16 mouse cellular contexts compared by ENCODE assay signal in the genomic region with DNA sequence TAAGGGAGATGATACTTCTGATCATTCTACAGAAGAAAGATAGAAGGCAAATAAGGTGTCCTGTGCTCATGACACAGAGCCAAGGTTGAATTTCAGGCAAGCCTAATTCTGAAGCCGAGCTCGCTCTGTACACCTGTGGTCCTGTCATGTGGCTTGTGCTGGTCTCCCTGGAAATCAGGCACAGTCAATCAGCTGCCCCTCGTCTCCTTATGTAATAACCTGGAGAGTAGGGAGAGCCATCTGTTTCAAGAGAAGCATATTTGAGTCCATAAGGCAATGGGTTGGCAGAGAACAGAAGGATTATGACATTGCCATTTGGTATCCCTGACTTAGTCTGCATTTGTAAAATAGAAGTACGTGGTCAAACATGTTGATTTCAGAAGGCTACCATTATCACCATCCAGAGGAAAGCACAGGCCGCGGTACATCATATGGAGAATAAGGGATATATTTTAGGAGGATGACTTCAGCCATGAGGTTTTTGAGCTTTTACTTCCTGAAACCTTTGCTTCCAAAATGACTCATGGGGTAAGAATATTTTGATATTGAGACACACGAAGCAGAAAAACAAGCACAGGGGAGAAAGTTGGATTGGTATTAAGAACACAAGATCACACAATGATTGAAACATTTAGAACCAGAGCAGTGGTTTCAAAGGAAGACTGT.
DNase-seq lines count a peak whose midpoint lies in the region; TF ChIP-seq lines count a peak whose summit lies in the region.
"Had no signal": no experiment of that assay in that cellular context is flagged by ENCODE, and none has a peak within 500 bp of the region (broad histone marks: within the 10 kb centered on the region; RNA-seq: fewer than 3 reads in every experiment).

No protein-coding gene starts in this region.

- WGBS in heart, adult 2 months: 64% methylated on average over 7 of the region's 7 CpGs

- no peaks in the 10 kb centered on the region for H3K27me3 ChIP-seq in heart, adult 2 months (ENCODE audit: control insufficient read depth, insufficient read depth, low read length)
- H3K27me3 ChIP-seq: limb, embryonic 15.5 days; lung, embryonic 15.5 days; midbrain, embryonic 12.5 days; neural tube, embryonic 12.5 days had no signal

- intact Hi-C loops in heart, adult 2 months (cut with DNase I): no loop called here
- intact Hi-C loops in heart, postnatal 14 days (cut with DNase I): no loop called here

- no peak overlapping the region for H3K4me3 ChIP-seq in heart, adult 2 months
- H3K4me3 ChIP-seq: limb, embryonic 15.5 days; lung, embryonic 15.5 days; midbrain, embryonic 12.5 days; neural tube, embryonic 12.5 days had no signal

- TF ChIP-seq EP300 in heart, adult 2 months (IDR thresholded peaks at IDR 0.05; ENCODE audit: insufficient read depth, low read depth, low read length): no peak

- H3K36me3 ChIP-seq in heart, adult 2 months (ENCODE audit: control insufficient read depth, insufficient read depth, low read length): no peaks in the 10 kb centered on the region
- H3K36me3 ChIP-seq: limb, embryonic 15.5 days; lung, embryonic 15.5 days; midbrain, embryonic 12.5 days; neural tube, embryonic 12.5 days had no signal

- H3K27ac ChIP-seq in heart, adult 2 months: no peak overlapping the region
- H3K27ac ChIP-seq: limb, embryonic 15.5 days; lung, embryonic 15.5 days; midbrain, embryonic 12.5 days; neural tube, embryonic 12.5 days had no signal

- peaks cover 2% of the 10 kb centered on the region for H3K4me1 ChIP-seq in heart, adult 2 months (ENCODE audit: control insufficient read depth, insufficient read depth, low read length)
- H3K4me1 ChIP-seq: midbrain, embryonic 12.5 days; neural tube, embryonic 12.5 days had no signal

- peak; percentile 74 for DNase-seq in heart, adult 11 months
- DNase-seq in heart, adult 2 months: no peak
- DNase-seq in Muller cell, postnatal 12 days (ENCODE audit: inconsistent ontology term): peak; percentile 29
- DNase-seq in cerebellum, adult 18-20 months: peak; percentile 82 to 93
- peak; percentile 18 to 21 for DNase-seq in layer of hippocampus, adult 8-10 months (ENCODE audit: low spot score in 2 of 2)
- DNase-seq in spleen, adult 18-20 months: no peak
- no peak for DNase-seq in testis, postnatal 14 days (ENCODE audit: low spot score)
- no peak for DNase-seq in heart, postnatal 14 days
- DNase-seq: heart, postnatal 4 days; kidney, adult 18-20 months; right cerebral cortex, adult 18-20 months; thymus, postnatal 4 days had no signal

- no peak for TF ChIP-seq POLR2A in heart, adult 2 months (IDR thresholded peaks at IDR 0.05; ENCODE audit: insufficient read depth, low read depth, low read length)

- TF ChIP-seq CTCF in heart, adult 2 months (IDR thresholded peaks at IDR 0.05): no peak

- no peaks in the 10 kb centered on the region for H3K79me2 ChIP-seq in heart, adult 2 months (replicated peaks; ENCODE audit: control insufficient read depth, insufficient read depth, low read length)

- no peak overlapping the region for H3K9ac ChIP-seq in heart, adult 2 months (ENCODE audit: low read depth, low read length)
- H3K9ac ChIP-seq: limb, embryonic 15.5 days; lung, embryonic 15.5 days; midbrain, embryonic 12.5 days; neural tube, embryonic 12.5 days had no signal

Comparison
In these comparisons a context has a peak if more than half of its experiments do, and no peak if none do; other contexts are left out.
1. DNase-seq: peak in heart, adult 11 months (single experiment), Muller cell, postnatal 12 days (single experiment), cerebellum, adult 18-20 months (2 of 2) and layer of hippocampus, adult 8-10 months (2 of 2); none in heart, adult 2 months (0 of 2), spleen, adult 18-20 months (0 of 2), testis, postnatal 14 days (single experiment) and heart, postnatal 14 days (0 of 2).